Mouse (Mus musculus) R1 (cell line): ENCODE measurements around the gene Ctsm.
"Not testable (repeated sequence)": the region's sequence is repeated elsewhere in the genome, so short reads cannot be mapped to it uniquely, and the experiment has no call there.

Experiments
- DNase-seq: peaks from one replicate; pipeline ENCODE4 v3.0.0-alpha.2; 2018; ENCODE audit warnings: low read depth, low spot score

Gene Ctsm

DNA sequence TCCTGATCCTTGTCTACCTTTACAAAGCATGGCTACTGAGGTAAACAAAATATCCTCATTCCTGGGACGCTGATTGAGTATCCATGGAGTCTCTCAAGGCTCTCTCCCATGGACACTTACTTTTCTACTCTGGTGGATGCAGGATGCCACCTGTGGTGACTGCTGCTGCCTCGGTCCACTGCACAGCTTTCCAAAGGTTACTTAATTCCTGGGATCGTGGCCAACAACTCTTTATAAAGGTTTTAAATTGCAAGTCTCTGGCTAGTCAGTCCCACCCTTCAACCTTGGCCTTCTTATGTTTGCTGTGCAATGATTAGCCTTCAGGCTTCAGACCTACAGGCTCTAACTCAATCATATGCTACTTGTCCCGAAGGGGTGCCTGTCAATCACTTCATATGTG lies at the start of gene Ctsm:
TSS of gene Ctsm (minus strand) at position 209 of the 400 bp plus-strand sequence.
- DNase-seq = no peak

DNA sequence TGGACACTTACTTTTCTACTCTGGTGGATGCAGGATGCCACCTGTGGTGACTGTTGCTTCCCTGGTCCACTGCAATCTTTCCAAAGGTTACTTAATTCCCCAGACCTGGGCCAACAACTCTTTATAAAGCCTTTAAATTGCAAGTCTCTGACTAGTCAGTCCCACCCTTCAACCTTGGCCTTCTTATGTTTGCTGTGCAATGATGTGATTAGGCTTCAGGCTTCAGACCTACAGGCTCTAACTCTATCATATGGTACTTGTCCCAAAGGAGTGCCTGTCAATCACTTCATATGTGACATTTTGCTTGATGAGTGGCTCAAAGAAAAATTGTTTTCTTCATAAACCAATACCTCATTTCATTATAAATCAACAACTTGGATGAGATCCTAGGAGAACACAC lies 28.4 kb upstream of the Ctsm start, which contains the start of gene Cts3:
TSS of gene Cts3 (minus strand) at position 101 of the 400 bp plus-strand sequence.
- no peak for DNase-seq

DNA sequence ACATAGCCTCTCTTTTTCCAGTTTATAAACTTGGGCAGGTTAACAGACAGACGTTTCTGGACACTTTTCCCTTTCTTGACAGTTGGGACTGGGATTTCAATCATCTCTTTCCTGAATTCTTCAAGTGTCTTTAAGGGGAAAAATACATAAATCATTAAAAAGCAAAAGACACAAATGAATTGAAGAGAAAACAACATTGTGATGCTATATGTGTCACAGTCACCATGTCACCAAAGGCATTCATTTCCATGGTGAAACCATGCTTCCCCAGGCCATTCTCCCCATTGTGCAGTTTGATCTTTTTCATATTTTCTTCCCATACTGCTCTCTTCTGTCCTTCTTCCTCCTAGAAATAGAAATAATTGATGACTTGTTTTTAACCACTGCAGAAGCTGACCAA lies 26.4 kb upstream of the Ctsm start, which contains the start of gene Gm49352:
TSS of gene Gm49352 (minus strand) at position 101 of the 400 bp plus-strand sequence.
- DNase-seq = not testable (repeated sequence)
